Mouse (Mus musculus) ES-Bruce4 (cell line): ENCODE results near the gene Pitpna. TPM values are rescaled to one million over a fixed set of nuclear protein-coding genes. Genes with fewer than 3 reads are reported as not detected.

Experiments used
- H3K27ac ChIP-seq: 2 replicates; pipeline ENCODE4 v1.5.1; 2012; ENCODE audit warnings: low read length, inconsistent platforms; ENCODE audit not compliant: insufficient read depth
- H3K27me3 ChIP-seq: 2 replicates; pipeline ENCODE4 v1.6.1; 2012; ENCODE audit warnings: mild to moderate bottlenecking, low read length, inconsistent platforms; ENCODE audit not compliant: control insufficient read depth, poor library complexity, insufficient read depth, severe bottlenecking
- H3K36me3 ChIP-seq: 2 replicates; pipeline ENCODE4 v1.6.1; 2012; ENCODE audit warnings: inconsistent platforms, mild to moderate bottlenecking, low read length, moderate library complexity; ENCODE audit not compliant: control insufficient read depth, poor library complexity, insufficient read depth, severe bottlenecking
- H3K4me1 ChIP-seq: one replicate; pipeline ENCODE4 v1.8.1; 2011; ENCODE audit warnings: low read length; ENCODE audit not compliant: control insufficient read depth, insufficient read depth
- H3K4me3 ChIP-seq: 2 replicates; pipeline ENCODE4 v1.5.1; 2011; ENCODE audit warnings: low read depth, mild to moderate bottlenecking, low read length
- H3K9ac ChIP-seq: 2 replicates; pipeline ENCODE4 v1.6.1; 2012; ENCODE audit warnings: low read depth, mild to moderate bottlenecking, inconsistent platforms; ENCODE audit not compliant: poor library complexity, severe bottlenecking
- H3K9me3 ChIP-seq: replicated peaks from 2 replicates; pipeline ENCODE4 v1.6.1; 2012; ENCODE audit warnings: mild to moderate bottlenecking, low read length, inconsistent platforms; ENCODE audit not compliant: control insufficient read depth, poor library complexity, insufficient read depth, severe bottlenecking
- CTCF ChIP-seq: IDR thresholded peaks from one replicate; pipeline ENCODE4 v1.8.1; 2011; ENCODE audit warnings: low read depth, low read length
- EP300 ChIP-seq: IDR thresholded peaks from 2 replicates; pipeline ENCODE4 v1.6.1; 2011; ENCODE audit warnings: low read depth, low read length; ENCODE audit not compliant: insufficient read depth
- POLR2A ChIP-seq: IDR thresholded peaks from one replicate; pipeline ENCODE4 v1.8.1; 2011; ENCODE audit warnings: low read length; ENCODE audit not compliant: insufficient read depth
- polyA plus RNA-seq: library from polyadenylated mRNA; stranded (reverse); fragments of >200 nt; gene quantifications from 2 replicates; pipeline ENCODE4 v1.2.4, GENCODE M21; 2011; ENCODE audit warnings: low read depth; ENCODE audit not compliant: missing spikeins, insufficient read depth, insufficient read length

The Pitpna gene
- polyA plus RNA-seq, 1 experiment, result 70.5 TPM

DNA sequence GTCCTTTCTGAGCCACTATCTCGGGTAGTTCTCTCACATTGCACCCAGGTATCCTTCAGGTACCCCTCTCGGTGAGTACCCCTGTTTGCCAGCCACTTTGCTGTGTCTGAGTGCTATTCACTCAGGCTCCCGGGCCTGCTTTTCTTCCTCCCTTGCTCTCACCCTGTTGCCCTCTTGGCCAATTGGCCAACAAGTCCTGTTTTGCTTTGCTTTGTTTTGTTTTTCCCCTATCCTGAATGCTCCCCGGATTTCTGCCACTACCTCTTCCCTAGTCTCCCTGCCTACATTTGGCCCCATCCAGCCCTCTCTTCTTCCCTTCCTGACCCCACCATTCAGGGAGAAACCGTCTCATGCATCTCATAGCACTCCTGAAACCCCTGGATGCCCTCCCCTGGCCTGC is 1.9 kb upstream of the Pitpna start:
- no peaks in the 10 kb centered on the region for H3K36me3 ChIP-seq
- H3K27me3 ChIP-seq, result no peaks in the 10 kb centered on the region
- no peak overlapping the region for H3K4me3 ChIP-seq
- H3K27ac ChIP-seq, result no peak overlapping the region
- no peaks in the 10 kb centered on the region for H3K9me3 ChIP-seq
- no peaks in the 10 kb centered on the region for H3K4me1 ChIP-seq
- H3K9ac ChIP-seq, result no peak overlapping the region
- TF ChIP-seq CTCF (no peak), EP300 (no peak), POLR2A (no peak)

- Histone ChIP-seq H3K9me3 (no peaks in the 10 kb centered on the region), H3K27me3 (no peaks in the 10 kb centered on the region), H3K4me3 (no peak overlapping the region), H3K9ac (no peak overlapping the region), H3K4me1 (no peaks in the 10 kb centered on the region), H3K27ac (no peak overlapping the region), H3K36me3 (no peaks in the 10 kb centered on the region)
- TF ChIP-seq CTCF (no peak), EP300 (no peak), POLR2A (no peak)
These were observed 934 bp upstream of the Pitpna start for GRCm38 (mm10) chr11:75586963-75587362.

GRCm38 (mm10) chr11:75588285-75588941 is 516 bp downstream of the Pitpna start:
- Histone ChIP-seq H3K9me3 (no peaks in the 10 kb centered on the region), H3K4me3 (peak overlapping the region; percentile 76), H3K4me1 (no peaks in the 10 kb centered on the region), H3K27me3 (no peaks in the 10 kb centered on the region), H3K36me3 (no peaks in the 10 kb centered on the region), H3K9ac (peak overlapping the region; percentile 74), H3K27ac (no peak overlapping the region)
- TF ChIP-seq EP300, result no peak
- TF ChIP-seq CTCF, result no peak
- TF ChIP-seq POLR2A, result no peak

- Histone ChIP-seq H3K4me3 (no peak overlapping the region), H3K9me3 (no peaks in the 10 kb centered on the region), H3K4me1 (no peaks in the 10 kb centered on the region), H3K27ac (no peak overlapping the region), H3K36me3 (no peaks in the 10 kb centered on the region), H3K27me3 (no peaks in the 10 kb centered on the region), H3K9ac (no peak overlapping the region)
- TF ChIP-seq CTCF (no peak), EP300 (no peak), POLR2A (no peak)
These were observed 4.7 kb downstream of the Pitpna start for GRCm38 (mm10) chr11:75592612-75593011.

- no peak for TF ChIP-seq POLR2A
- TF ChIP-seq CTCF, result no peak
- no peak for TF ChIP-seq EP300
- Histone ChIP-seq H3K27me3 (no peaks in the 10 kb centered on the region), H3K36me3 (peaks cover 2% of the 10 kb centered on the region; the same call in 1 of the 2 replicates), H3K4me3 (no peak overlapping the region), H3K4me1 (no peaks in the 10 kb centered on the region), H3K9ac (no peak overlapping the region), H3K9me3 (no peaks in the 10 kb centered on the region), H3K27ac (no peak overlapping the region)
These were observed 6.5 kb downstream of the Pitpna start for GRCm38 (mm10) chr11:75594431-75594830.

DNA sequence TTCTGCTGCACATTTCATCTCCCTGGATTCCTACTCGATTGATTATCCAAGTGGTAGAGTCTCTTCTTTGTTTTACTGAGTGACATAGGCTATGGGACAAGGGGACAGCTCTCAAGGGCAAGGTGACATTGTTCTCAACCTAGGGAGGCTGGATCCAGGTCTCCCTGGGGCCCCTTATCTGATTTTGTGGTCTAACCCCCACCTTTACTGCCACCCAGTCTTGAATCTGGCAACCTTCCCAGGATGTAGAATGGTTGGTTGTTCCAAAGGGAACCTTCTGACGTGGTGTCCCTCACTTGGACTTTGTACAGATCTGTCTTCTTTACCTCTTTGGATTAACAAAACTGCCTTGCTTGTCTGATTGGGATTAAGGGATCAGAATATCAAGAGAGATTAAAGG is 7.5 kb downstream of the Pitpna start:
- no peaks in the 10 kb centered on the region for H3K4me1 ChIP-seq
- peaks cover 2% of the 10 kb centered on the region; the same call in 1 of the 2 replicates for H3K36me3 ChIP-seq
- TF ChIP-seq EP300, result no peak
- no peak for TF ChIP-seq CTCF
- TF ChIP-seq POLR2A, result no peak
- no peaks in the 10 kb centered on the region for H3K27me3 ChIP-seq
- no peak overlapping the region for H3K4me3 ChIP-seq
- H3K27ac ChIP-seq, result no peak overlapping the region
- H3K9me3 ChIP-seq, result no peaks in the 10 kb centered on the region
- no peak overlapping the region for H3K9ac ChIP-seq
